Mouse (Mus musculus) neural tube, embryonic 14.5 days (tissue): Measurements from ENCODE around the gene Timp2. TPM values are rescaled to one million over a fixed set of nuclear protein-coding genes. Genes with fewer than 3 reads are reported as not detected.
"Not testable (repeated sequence)": the region's sequence is repeated elsewhere in the genome, so short reads cannot be mapped to it uniquely, and the experiment has no call there.

ENCODE experiments used
- ATAC-seq: fragments of 200-750 bp; cut with Nextera tagmentation; 2 replicates; pipeline ENCODE4 v1.8.0; 2017; ENCODE audit warnings: low read depth, mild to moderate bottlenecking, moderate TSS enrichment, moderate library complexity
- H3K27ac ChIP-seq: fragments of 300-500 bp; sonication (generic); 2 replicates; pipeline ENCODE4 v1.5.1; 2014; ENCODE audit warnings: low read depth, mild to moderate bottlenecking, control low read depth, low read length, moderate library complexity, mixed read lengths
- H3K27me3 ChIP-seq: fragments of 300-500 bp; sonication (generic); 2 replicates; pipeline ENCODE4 v1.6.1; 2014; ENCODE audit warnings: low read length; ENCODE audit not compliant: control insufficient read depth, insufficient read depth
- H3K36me3 ChIP-seq: fragments of 300-500 bp; sonication (generic); 2 replicates; pipeline ENCODE4 v1.6.1; 2014; ENCODE audit warnings: low read length, mixed read lengths; ENCODE audit not compliant: control insufficient read depth, insufficient read depth
- H3K4me1 ChIP-seq: fragments of 300-500 bp; sonication (generic); 2 replicates; pipeline ENCODE4 v1.6.1; 2014; ENCODE audit warnings: low read length; ENCODE audit not compliant: control insufficient read depth, insufficient read depth
- H3K4me2 ChIP-seq: fragments of 300-500 bp; sonication (generic); 2 replicates; pipeline ENCODE4 v1.6.1; 2014; ENCODE audit warnings: mild to moderate bottlenecking, low read depth, low read length, control low read depth
- H3K4me3 ChIP-seq: fragments of 300-500 bp; sonication (generic); 2 replicates; pipeline ENCODE4 v1.5.1; 2014; ENCODE audit warnings: low read depth, low read length, control low read depth, mixed read lengths
- H3K9ac ChIP-seq: fragments of 300-500 bp; sonication (generic); replicated peaks from 2 replicates; pipeline ENCODE4 v1.6.1; 2014; ENCODE audit warnings: low read depth, mild to moderate bottlenecking, control low read depth, low read length, mixed read lengths
- H3K9me3 ChIP-seq: fragments of 300-500 bp; sonication (generic); 2 replicates; pipeline ENCODE4 v1.6.1; 2016; ENCODE audit warnings: low read length; ENCODE audit not compliant: control insufficient read depth
- WGBS: fragments of 180-500 bp; shearing (Covaris S2); extraction: QIAGEN DNeasy Blood & Tissue Kit; methylation state at CpG from one replicate; pipeline ENCODE4 v1.1.7; 2014; 5-methylcytosine and 5-hydroxymethylcytosine counted together
- polyA plus RNA-seq: library from polyadenylated mRNA; unstranded; fragments of >200 nt; fragmentation: Nextera tagmentation; extraction: Ambion mirVana; gene quantifications from 2 replicates; pipeline ENCODE4 v1.2.1, GENCODE M21; 2014

The Timp2 gene
- polyA plus RNA-seq, 1 experiment from 2014 or later, result 91.4 TPM

- ATAC-seq, H3K9me3 ChIP-seq, H3K4me2 ChIP-seq, H3K27me3 ChIP-seq, H3K9ac ChIP-seq, H3K4me3 ChIP-seq, H3K4me1 ChIP-seq, H3K27ac ChIP-seq, H3K36me3 ChIP-seq: not testable (repeated sequence)
- WGBS, result 92% methylated on average over 4 of the region's 4 CpGs
These were observed 51.6 kb downstream of the Timp2 start for GRCm38 (mm10) chr11:118303959-118304358.

- Histone ChIP-seq H3K27me3 (no peaks in the 10 kb centered on the region), H3K36me3 (no peaks in the 10 kb centered on the region), H3K9ac (no peak overlapping the region), H3K4me3 (no peak overlapping the region), H3K9me3 (no peaks in the 10 kb centered on the region), H3K27ac (no peak overlapping the region), H3K4me1 (no peaks in the 10 kb centered on the region), H3K4me2 (no peak overlapping the region)
- no peak for ATAC-seq
- 82% methylated on average over 2 of the region's 2 CpGs for WGBS
These were observed 56.7 kb downstream of the Timp2 start for GRCm38 (mm10) chr11:118298810-118299209.

- Histone ChIP-seq H3K4me2 (no peak overlapping the region), H3K36me3 (no peaks in the 10 kb centered on the region), H3K27me3 (no peaks in the 10 kb centered on the region), H3K4me3 (no peak overlapping the region), H3K9me3 (no peaks in the 10 kb centered on the region), H3K4me1 (no peaks in the 10 kb centered on the region), H3K9ac (no peak overlapping the region), H3K27ac (no peak overlapping the region)
- ATAC-seq, result no peak
- 90% methylated on average over 3 of the region's 3 CpGs for WGBS
These were observed 57.6 kb downstream of the Timp2 start for GRCm38 (mm10) chr11:118297967-118298366.

- 92% methylated on average over 2 of the region's 2 CpGs for WGBS
- H3K9ac ChIP-seq, result no peak overlapping the region
- H3K4me1 ChIP-seq, result no peaks in the 10 kb centered on the region
- H3K4me3 ChIP-seq, result no peak overlapping the region
- H3K27ac ChIP-seq, result no peak overlapping the region
- no peak overlapping the region for H3K4me2 ChIP-seq
- H3K9me3 ChIP-seq, result no peaks in the 10 kb centered on the region
- no peak for ATAC-seq
- H3K36me3 ChIP-seq, result no peaks in the 10 kb centered on the region
- no peaks in the 10 kb centered on the region for H3K27me3 ChIP-seq
These were observed 60.5 kb downstream of the Timp2 start for GRCm38 (mm10) chr11:118295026-118295425.

GRCm38 (mm10) chr11:118292671-118293070 is 62.9 kb downstream of the Timp2 start:
- no peak overlapping the region for H3K4me3 ChIP-seq
- H3K9ac ChIP-seq, result no peak overlapping the region
- 80% methylated on average over 6 of the region's 6 CpGs for WGBS
- H3K4me1 ChIP-seq, result peaks cover 10% of the 10 kb centered on the region
- ATAC-seq, result no peak
- no peaks in the 10 kb centered on the region for H3K9me3 ChIP-seq
- no peaks in the 10 kb centered on the region for H3K36me3 ChIP-seq
- no peak overlapping the region for H3K27ac ChIP-seq
- H3K4me2 ChIP-seq, result no peak overlapping the region
- no peaks in the 10 kb centered on the region for H3K27me3 ChIP-seq

GRCm38 (mm10) chr11:118289999-118290889 is 65.3 kb downstream of the Timp2 start, which contains the start of gene Usp36:
TSS of gene Usp36 (minus strand) at chr11:118290244.
- WGBS, result under 1% methylated on average over 68 of the region's 68 CpGs
- H3K9me3 ChIP-seq, result no peaks in the 10 kb centered on the region
- H3K36me3 ChIP-seq, result peaks cover 20% of the 10 kb centered on the region
- peak; percentile 99 for ATAC-seq
- H3K4me1 ChIP-seq, result peaks cover 10% of the 10 kb centered on the region
- peak within 1 kb of the TSS; percentile 94 for H3K4me3 ChIP-seq
- H3K9ac ChIP-seq, result peak within 1 kb of the TSS; percentile 91
- H3K27ac ChIP-seq, result peak within 1 kb of the TSS; percentile 92
- H3K4me2 ChIP-seq, result peak within 1 kb of the TSS; percentile 85
- no peaks in the 10 kb centered on the region for H3K27me3 ChIP-seq

GRCm38 (mm10) chr11:118289562-118289961 is 66.0 kb downstream of the Timp2 start:
- WGBS, result 0% methylated on average over 22 of the region's 22 CpGs
- H3K27me3 ChIP-seq, result no peaks in the 10 kb centered on the region
- ATAC-seq, result peak; percentile 25; the same call in 1 of the 2 replicates
- peak overlapping the region; percentile 85 for H3K4me2 ChIP-seq
- H3K27ac ChIP-seq, result peak overlapping the region; percentile 80
- peaks cover 10% of the 10 kb centered on the region for H3K4me1 ChIP-seq
- peak overlapping the region; percentile 91 for H3K9ac ChIP-seq
- peak overlapping the region; percentile 94 for H3K4me3 ChIP-seq
- no peaks in the 10 kb centered on the region for H3K9me3 ChIP-seq
- H3K36me3 ChIP-seq, result peaks cover 27% of the 10 kb centered on the region

GRCm38 (mm10) chr11:118289037-118289511 is 66.5 kb downstream of the Timp2 start:
- peak overlapping the region; percentile 94 for H3K4me3 ChIP-seq
- H3K4me2 ChIP-seq, result peak overlapping the region; percentile 85
- peaks cover 10% of the 10 kb centered on the region for H3K4me1 ChIP-seq
- H3K36me3 ChIP-seq, result peaks cover 28% of the 10 kb centered on the region
- peak overlapping the region; percentile 80; the same call in 1 of the 2 replicates for H3K27ac ChIP-seq
- ATAC-seq, result no peak
- 3% methylated on average over 16 of the region's 16 CpGs for WGBS
- H3K9ac ChIP-seq, result peak overlapping the region; percentile 91
- no peaks in the 10 kb centered on the region for H3K27me3 ChIP-seq
- no peaks in the 10 kb centered on the region for H3K9me3 ChIP-seq

GRCm38 (mm10) chr11:118287573-118287972 is 68.0 kb downstream of the Timp2 start:
- WGBS, result 97% methylated on average over 9 of the region's 9 CpGs
- no peak for ATAC-seq
- no peak overlapping the region for H3K4me3 ChIP-seq
- peaks cover 41% of the 10 kb centered on the region for H3K36me3 ChIP-seq
- no peaks in the 10 kb centered on the region for H3K27me3 ChIP-seq
- no peak overlapping the region for H3K27ac ChIP-seq
- H3K9ac ChIP-seq, result no peak overlapping the region
- H3K4me1 ChIP-seq, result peaks cover 10% of the 10 kb centered on the region
- no peaks in the 10 kb centered on the region for H3K9me3 ChIP-seq
- H3K4me2 ChIP-seq, result no peak overlapping the region
